Mouse (Mus musculus) spleen, postnatal 10 days (tissue): ENCODE results near the gene Capn15.

Experiments used
- DNase-seq, 2 experiments: peaks; one replicate each; pipeline ENCODE4 v3.0.0; 2021 to 2022; ENCODE audit warnings: low spot score in 2 of 2

Capn15 gene

GRCm38 (mm10) chr17:25955736-25956135, 29.9 kb downstream of the Capn15 start:
- no peak for DNase-seq

- no peak for DNase-seq
Observed at GRCm38 (mm10) chr17:25954671-25955070, 30.9 kb downstream of the Capn15 start.

GRCm38 (mm10) chr17:25953161-25953560, 32.4 kb downstream of the Capn15 start:
- DNase-seq, result no peak

GRCm38 (mm10) chr17:25951803-25952623, 33.6 kb downstream of the Capn15 start, which contains the start of gene A930017K11Rik:
TSS of gene A930017K11Rik (minus strand) at chr17:25952565.
- DNase-seq, result no peak

GRCm38 (mm10) chr17:25951225-25951802, 34.3 kb downstream of the Capn15 start:
- DNase-seq, result no peak

- no peak for DNase-seq
Observed at GRCm38 (mm10) chr17:25950706-25951105, 34.9 kb downstream of the Capn15 start.

GRCm38 (mm10) chr17:25949981-25950380, 35.6 kb downstream of the Capn15 start:
- DNase-seq, result no peak

- no peak for DNase-seq
Observed at GRCm38 (mm10) chr17:25948051-25948450, 37.5 kb downstream of the Capn15 start.

- no peak for DNase-seq
Observed at GRCm38 (mm10) chr17:25947576-25947975, 38.0 kb downstream of the Capn15 start.

- peak in 1 of 2 experiments; percentile 53 for DNase-seq
Observed at GRCm38 (mm10) chr17:25946891-25947290, 38.7 kb downstream of the Capn15 start.

GRCm38 (mm10) chr17:25946349-25946748, 39.2 kb downstream of the Capn15 start:
- DNase-seq, result peak in 1 of 2 experiments; percentile 51

- no peak for DNase-seq
Observed at GRCm38 (mm10) chr17:25945517-25946155, 40.0 kb downstream of the Capn15 start.

- DNase-seq, result peak; percentile 55 to 63
Observed at GRCm38 (mm10) chr17:25944366-25945163, 41.0 kb downstream of the Capn15 start, which contains the start of the genes Pigq and Nhlrc4. TSS of gene Pigq (minus strand) at chr17:25944936. TSS of gene Nhlrc4 (minus strand) at chr17:25944961.

- DNase-seq, result no peak
Observed at GRCm38 (mm10) chr17:25943769-25944168, 41.8 kb downstream of the Capn15 start.

- peak in 1 of 2 experiments; percentile 64 for DNase-seq
Observed at GRCm38 (mm10) chr17:25943221-25943620, 42.4 kb downstream of the Capn15 start.

- peak; percentile 76 to 91 for DNase-seq
Observed at GRCm38 (mm10) chr17:25942597-25943151, 42.9 kb downstream of the Capn15 start.

GRCm38 (mm10) chr17:25941511-25942241, 43.9 kb downstream of the Capn15 start:
- peak; percentile 80 to 83 for DNase-seq

GRCm38 (mm10) chr17:25934526-25934925, 51.1 kb downstream of the Capn15 start:
- DNase-seq, result no peak

GRCm38 (mm10) chr17:25925348-25925747, 60.2 kb downstream of the Capn15 start:
- no peak for DNase-seq

GRCm38 (mm10) chr17:25922120-25922519, 63.5 kb downstream of the Capn15 start:
- DNase-seq, result peak in 1 of 2 experiments; percentile 60
